8 mouse cellular contexts compared by ENCODE assay signal in genomic region chr11:98941826-98942550, GRCm38 (mm10). TPM values are rescaled to one million over a fixed set of nuclear protein-coding genes. Genes with fewer than 3 reads are reported as not detected.
DNase-seq lines count a peak whose midpoint lies in the region; ATAC-seq and TF ChIP-seq lines count a peak whose summit lies in the region.

No protein-coding gene starts in this region.

- no peaks in the 10 kb centered on the region for H3K9me3 ChIP-seq in hindbrain, postnatal 0 days (ENCODE audit: low read length)
- H3K9me3 ChIP-seq in midbrain, embryonic 16.5 days (replicated peaks; ENCODE audit: control insufficient read depth, low read length, poor library complexity, severe bottlenecking), result no peaks in the 10 kb centered on the region

- peak overlapping the region; percentile 50; the same call in 1 of the 2 replicates for H3K27ac ChIP-seq in cerebellum, adult 2 months (ENCODE audit: insufficient read depth, low read length)
- peak overlapping the region; percentile 92 for H3K27ac ChIP-seq in gastrocnemius, adult 2 months
- H3K27ac ChIP-seq in hindbrain, postnatal 0 days, result peak overlapping the region; percentile 78
- peak overlapping the region; percentile 80 for H3K27ac ChIP-seq in liver, adult 2 months (replicated peaks; ENCODE audit: insufficient read depth, low read depth, low read length)
- H3K27ac ChIP-seq in midbrain, embryonic 16.5 days (ENCODE audit: low read length), result peak overlapping the region; percentile 86

- 26% methylated on average over 15 of the region's 15 CpGs for WGBS in cerebellum, adult 2 months
- WGBS in hindbrain, postnatal 0 days, result 4% methylated on average over 15 of the region's 15 CpGs
- 31% methylated on average over 15 of the region's 15 CpGs for WGBS in liver, adult 2 months
- WGBS in midbrain, embryonic 16.5 days, result 2% methylated on average over 15 of the region's 15 CpGs

- peak; percentile 66 for DNase-seq in right cerebral cortex, postnatal 4 days
- no peak for DNase-seq in right cerebral cortex, adult 2 months (ENCODE audit: low spot score in 2 of 2)
- DNase-seq in cerebellum, adult 2 months, result peak in 1 of 2 experiments; percentile 48
- peak; percentile 87 for DNase-seq in gastrocnemius, adult 2 months
- DNase-seq in hindbrain, postnatal 0 days (ENCODE audit: low spot score), result peak; percentile 88
- peak; percentile 39 for DNase-seq in liver, adult 2 months (ENCODE audit: extremely low read depth, low read depth, low spot score)
- DNase-seq in telencephalon, adult 2 months (ENCODE audit: low read depth, low spot score), result peak; percentile 58

- H3K9ac ChIP-seq in hindbrain, postnatal 0 days (replicated peaks; ENCODE audit: low read length), result peak overlapping the region; percentile 61
- H3K9ac ChIP-seq in liver, adult 2 months (ENCODE audit: low read depth, low read length), result peak overlapping the region; percentile 64
- peak overlapping the region; percentile 63 for H3K9ac ChIP-seq in midbrain, embryonic 16.5 days (ENCODE audit: low read depth, low read length)

- ATAC-seq in hindbrain, postnatal 0 days, result peak; percentile 58; the same call in 1 of the 2 replicates
- ATAC-seq in midbrain, embryonic 16.5 days, result peak; percentile 44

- H3K4me2 ChIP-seq in hindbrain, postnatal 0 days (ENCODE audit: low read depth, low read length), result peak overlapping the region; percentile 62
- H3K4me2 ChIP-seq in midbrain, embryonic 16.5 days (ENCODE audit: low read length), result peak overlapping the region; percentile 78

- H3K79me2 ChIP-seq in liver, adult 2 months (ENCODE audit: control insufficient read depth, insufficient read depth, low read length), result peaks cover 32% of the 10 kb centered on the region; the same call in 1 of the 2 replicates

- TF ChIP-seq CTCF in cerebellum, adult 2 months (IDR thresholded peaks at IDR 0.05; ENCODE audit: borderline replicate concordance, insufficient read depth, low read depth, low read length), result no peak
- TF ChIP-seq CTCF in gastrocnemius, adult 2 months (IDR thresholded peaks at IDR 0.05), result no peak
- no peak for TF ChIP-seq CTCF in hindbrain, postnatal 0 days (IDR thresholded peaks at IDR 0.05; ENCODE audit: low read depth)
- no peak for TF ChIP-seq CTCF in liver, adult 2 months (IDR thresholded peaks at IDR 0.05; ENCODE audit: low read depth, low read length)

- peak overlapping the region; percentile 33 for H3K4me3 ChIP-seq in cerebellum, adult 2 months (replicated peaks; ENCODE audit: insufficient read depth, low read depth, low read length)
- peak overlapping the region; percentile 97 for H3K4me3 ChIP-seq in gastrocnemius, adult 2 months
- peak overlapping the region; percentile 38 for H3K4me3 ChIP-seq in hindbrain, postnatal 0 days (ENCODE audit: low read length)
- H3K4me3 ChIP-seq in liver, adult 2 months (ENCODE audit: insufficient read depth, low read depth, low read length), result peak overlapping the region; percentile 49
- peak overlapping the region; percentile 45 for H3K4me3 ChIP-seq in midbrain, embryonic 16.5 days (ENCODE audit: low read depth, low read length)

- intact Hi-C loops in gastrocnemius, adult 2 months (cut with DNase I), result no loop called here

- H3K36me3 ChIP-seq in hindbrain, postnatal 0 days (ENCODE audit: insufficient read depth, low read length), result no peaks in the 10 kb centered on the region
- H3K36me3 ChIP-seq in liver, adult 2 months (ENCODE audit: control insufficient read depth, insufficient read depth, low read length), result no peaks in the 10 kb centered on the region
- H3K36me3 ChIP-seq in midbrain, embryonic 16.5 days (ENCODE audit: control insufficient read depth, insufficient read depth, low read length), result no peaks in the 10 kb centered on the region

- H3K4me1 ChIP-seq in cerebellum, adult 2 months (ENCODE audit: control insufficient read depth, insufficient read depth, low read length), result peaks cover 56% of the 10 kb centered on the region
- H3K4me1 ChIP-seq in hindbrain, postnatal 0 days (ENCODE audit: insufficient read depth, low read length), result peaks cover 40% of the 10 kb centered on the region
- H3K4me1 ChIP-seq in liver, adult 2 months (ENCODE audit: control insufficient read depth, insufficient read depth, low read length), result peaks cover 46% of the 10 kb centered on the region
- H3K4me1 ChIP-seq in midbrain, embryonic 16.5 days (ENCODE audit: control insufficient read depth, insufficient read depth, low read length), result peaks cover 42% of the 10 kb centered on the region

- no peaks in the 10 kb centered on the region for H3K27me3 ChIP-seq in cerebellum, adult 2 months (ENCODE audit: control insufficient read depth, insufficient read depth, low read length)
- no peaks in the 10 kb centered on the region for H3K27me3 ChIP-seq in hindbrain, postnatal 0 days (ENCODE audit: insufficient read depth, low read length)
- H3K27me3 ChIP-seq in liver, adult 2 months (ENCODE audit: control insufficient read depth, insufficient read depth, low read length), result no peaks in the 10 kb centered on the region
- H3K27me3 ChIP-seq in midbrain, embryonic 16.5 days (ENCODE audit: control insufficient read depth, insufficient read depth, low read depth, low read length), result peaks cover 4% of the 10 kb centered on the region; the same call in 1 of the 2 replicates

- TF ChIP-seq POLR2A in cerebellum, adult 2 months (IDR thresholded peaks at IDR 0.05; ENCODE audit: borderline replicate concordance, insufficient read depth, low read length), result no peak
- TF ChIP-seq POLR2A in liver, adult 2 months (IDR thresholded peaks at IDR 0.05; ENCODE audit: extremely low read depth, insufficient read depth, low read length), result no peak

RNA-seq across cellular contexts. Expression of gene Rara, which starts 14.4 kb away (rescaled TPM):
- 13.5 and 15.4 TPM in 2 replicates for polyA plus RNA-seq in cerebellum, adult 2 months (2012; rRNA removed)
- total RNA-seq in gastrocnemius, adult 2 months (2021), result 10 to 100 TPM; 10.2 to 12.4 TPM
- total RNA-seq in hindbrain, postnatal 0 days (2014; rRNA removed), result 16.9 and 19.2 TPM in 2 replicates
- polyA plus RNA-seq in hindbrain, postnatal 0 days (2015; fragmentation: Nextera tagmentation; extraction: Ambion mirVana), result 8.1 and 9.5 TPM in 2 replicates
- 3.7 and 4.5 TPM in 2 replicates for total RNA-seq in liver, adult 2 months (2014; rRNA removed)
- polyA plus RNA-seq in liver, adult 2 months (2012; rRNA removed), result 14.1 and 14.6 TPM in 2 replicates
- polyA plus RNA-seq in midbrain, embryonic 16.5 days (2015; fragmentation: Nextera tagmentation; extraction: Ambion mirVana), result 9.5 and 9.6 TPM in 2 replicates

RNA-seq across cellular contexts. Expression of gene Cdc6, which starts 34.4 kb away (rescaled TPM):
- polyA plus RNA-seq in cerebellum, adult 2 months (2012; rRNA removed), result 0.30 and 0.36 TPM in 2 replicates
- total RNA-seq in gastrocnemius, adult 2 months (2021), result under 1 TPM in 1 of 2 experiments, not detected in 1; 0.11 TPM
- total RNA-seq in hindbrain, postnatal 0 days (2014; rRNA removed), result 2.5 and 4.6 TPM in 2 replicates
- polyA plus RNA-seq in hindbrain, postnatal 0 days (2015; fragmentation: Nextera tagmentation; extraction: Ambion mirVana), result 3.0 and 3.4 TPM in 2 replicates
- 0.09 and 0.20 TPM in 2 replicates for total RNA-seq in liver, adult 2 months (2014; rRNA removed)
- polyA plus RNA-seq in liver, adult 2 months (2012; rRNA removed), result 0.07 TPM in 1 of 2 replicates, not detected in the other
- polyA plus RNA-seq in midbrain, embryonic 16.5 days (2015; fragmentation: Nextera tagmentation; extraction: Ambion mirVana), result 2.4 TPM in 2 replicates

RNA-seq across cellular contexts. Expression of gene Gjd3, which starts 40.8 kb away (rescaled TPM):
- polyA plus RNA-seq in cerebellum, adult 2 months (2012; rRNA removed), result 1.2 and 2.1 TPM in 2 replicates
- total RNA-seq in gastrocnemius, adult 2 months (2021), result not detected
- 0.75 and 5.0 TPM in 2 replicates for total RNA-seq in hindbrain, postnatal 0 days (2014; rRNA removed)
- polyA plus RNA-seq in hindbrain, postnatal 0 days (2015; fragmentation: Nextera tagmentation; extraction: Ambion mirVana), result 4.8 and 5.9 TPM in 2 replicates
- total RNA-seq in liver, adult 2 months (2014; rRNA removed), result not detected in 2 replicates
- 0.11 TPM in 1 of 2 replicates, not detected in the other for polyA plus RNA-seq in liver, adult 2 months (2012; rRNA removed)
- polyA plus RNA-seq in midbrain, embryonic 16.5 days (2015; fragmentation: Nextera tagmentation; extraction: Ambion mirVana), result 1.0 and 1.9 TPM in 2 replicates

Comparison
In these comparisons a context has a peak if more than half of its experiments do, and no peak if none do; other contexts are left out.
1. DNase-seq: peak in right cerebral cortex, postnatal 4 days (single experiment), gastrocnemius, adult 2 months (single experiment), hindbrain, postnatal 0 days (single experiment), liver, adult 2 months (single experiment) and telencephalon, adult 2 months (single experiment); none in right cerebral cortex, adult 2 months (0 of 2).
2. H3K4me3 ChIP-seq: peak in every context shown above with its lines; median percentile 97 in gastrocnemius, adult 2 months; 49 in liver, adult 2 months; 45 in midbrain, embryonic 16.5 days; 38 in hindbrain, postnatal 0 days; 33 in cerebellum, adult 2 months.
3. Peak in every context shown above with its lines, with median percentiles within 50 percentile points of each other: H3K27ac ChIP-seq and H3K9ac ChIP-seq.